ENCODE assay signal across 14 mouse cellular contexts in the genomic region with DNA sequence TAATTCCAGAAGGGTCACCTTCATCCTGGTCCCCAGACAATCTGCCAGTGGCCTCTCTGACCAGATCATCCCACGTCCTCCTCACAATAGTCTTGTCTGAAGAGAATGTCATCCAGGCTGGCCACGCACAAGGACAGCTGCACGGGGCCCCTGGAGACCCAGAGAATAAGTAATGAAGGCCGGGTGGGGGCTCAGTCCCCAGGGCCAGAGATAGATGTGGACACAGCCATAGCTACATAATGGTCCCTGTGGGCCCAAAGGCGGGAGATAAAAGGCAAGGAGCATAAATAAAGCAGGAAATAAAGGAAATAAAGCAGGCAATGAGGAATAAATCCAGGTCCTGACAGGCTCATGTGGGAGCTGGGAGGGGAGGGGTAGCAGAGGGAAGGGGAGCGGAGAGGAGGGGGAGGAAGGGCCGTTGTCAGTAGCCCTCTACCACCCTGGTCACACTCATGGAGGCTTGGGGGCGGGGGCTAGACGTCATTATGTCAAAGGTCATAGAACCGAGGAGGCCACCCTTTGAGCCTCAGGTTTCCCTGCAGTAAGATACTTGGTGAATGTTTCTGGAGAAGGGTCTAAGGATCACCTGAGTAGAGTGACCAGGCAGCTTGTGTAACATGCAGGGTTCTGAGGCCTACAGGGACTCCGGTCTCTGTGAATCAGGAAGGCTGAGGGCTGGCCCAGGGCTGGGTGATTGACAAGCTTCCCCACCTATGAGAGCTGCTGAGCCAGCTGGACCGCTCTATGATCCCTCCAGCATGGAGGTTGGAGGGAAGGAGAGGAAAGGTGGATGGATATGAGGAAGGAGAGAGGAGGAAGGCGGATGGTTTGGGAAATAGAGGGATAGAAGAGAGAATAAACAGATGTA.
DNase-seq lines count a peak whose midpoint lies in the region; ATAC-seq lines count a peak whose summit lies in the region.
"Had no signal": no experiment of that assay in that cellular context is flagged by ENCODE, and none has a peak within 500 bp of the region (broad histone marks: within the 10 kb centered on the region; RNA-seq: fewer than 3 reads in every experiment).

No protein-coding gene starts in this region.

- H3K27me3 ChIP-seq in kidney, embryonic 16.5 days (ENCODE audit: insufficient read depth, low read length), result no peaks in the 10 kb centered on the region
- no peaks in the 10 kb centered on the region; the same call in 1 of the 2 replicates for H3K27me3 ChIP-seq in neural tube, embryonic 13.5 days
- no peaks in the 10 kb centered on the region for H3K27me3 ChIP-seq in forebrain, embryonic 11.5 days (ENCODE audit: control insufficient read depth, insufficient read depth, low read length)

- peak; percentile 35 for ATAC-seq in kidney, embryonic 16.5 days (ENCODE audit: low FRiP score, low TSS enrichment)
- ATAC-seq in neural tube, embryonic 13.5 days (ENCODE audit: low read depth), result peak; percentile 49; the same call in 1 of the 2 replicates
- no peak for ATAC-seq in forebrain, embryonic 11.5 days (replicated peaks; ENCODE audit: low FRiP score)
- ATAC-seq in cerebellum, adult (ENCODE audit: insufficient number of reproducible peaks, low FRiP score, low TSS enrichment), result no peak

- H3K36me3 ChIP-seq in kidney, embryonic 16.5 days (ENCODE audit: insufficient read depth, low read length), result no peaks in the 10 kb centered on the region
- no peaks in the 10 kb centered on the region for H3K36me3 ChIP-seq in neural tube, embryonic 13.5 days
- no peaks in the 10 kb centered on the region for H3K36me3 ChIP-seq in forebrain, embryonic 11.5 days (ENCODE audit: control insufficient read depth, insufficient read depth, low read length)

- peaks cover 29% of the 10 kb centered on the region for H3K4me1 ChIP-seq in kidney, embryonic 16.5 days (ENCODE audit: insufficient read depth, low read length)
- peaks cover 44% of the 10 kb centered on the region for H3K4me1 ChIP-seq in neural tube, embryonic 13.5 days (replicated peaks)
- H3K4me1 ChIP-seq in forebrain, embryonic 11.5 days (replicated peaks; ENCODE audit: control insufficient read depth, insufficient read depth, low read length), result no peaks in the 10 kb centered on the region

- H3K9ac ChIP-seq in kidney, embryonic 16.5 days (replicated peaks; ENCODE audit: low read length), result no peak overlapping the region
- 0 out of 2 replicates have a peak overlapping the region, but pooled peaks have one; percentile 12 for H3K9ac ChIP-seq in neural tube, embryonic 13.5 days
- H3K9ac ChIP-seq in forebrain, embryonic 11.5 days (ENCODE audit: low read length), result no peak overlapping the region

- no peak overlapping the region for H3K4me2 ChIP-seq in kidney, embryonic 16.5 days (replicated peaks; ENCODE audit: low read depth, low read length)
- 0 out of 2 replicates have a peak overlapping the region, but pooled peaks have one; percentile 7 for H3K4me2 ChIP-seq in neural tube, embryonic 13.5 days
- H3K4me2 ChIP-seq in forebrain, embryonic 11.5 days (ENCODE audit: low read depth, low read length, severe bottlenecking), result no peak overlapping the region

- H3K9me3 ChIP-seq in kidney, embryonic 16.5 days (ENCODE audit: low read length), result no peaks in the 10 kb centered on the region
- no peaks in the 10 kb centered on the region for H3K9me3 ChIP-seq in neural tube, embryonic 13.5 days
- H3K9me3 ChIP-seq in forebrain, embryonic 11.5 days (ENCODE audit: control insufficient read depth, low read length), result no peaks in the 10 kb centered on the region

- WGBS in kidney, embryonic 16.5 days, result 30% methylated on average over 13 of the region's 13 CpGs
- whole genome bisulfite sequencing in neural tube, embryonic 13.5 days, result 26% methylated on average over 13 of the region's 13 CpGs
- 78% methylated on average over 13 of the region's 13 CpGs for WGBS in forebrain, embryonic 11.5 days

- DNase-seq in embryo, embryonic 10 days (ENCODE audit: low spot score), result peak; percentile 41
- no peak for DNase-seq in embryo, embryonic 9.5 days (ENCODE audit: extremely low spot score)
- DNase-seq in NIH3T3 (ENCODE audit: low read depth), result peak; percentile 34
- no peak for DNase-seq in forebrain, embryonic 11.5 days (ENCODE audit: low spot score)
- no peak for DNase-seq in T-cell, adult 2 months (ENCODE audit: low spot score)
- DNase-seq: adrenal gland, postnatal 14 days; B cell, adult 2 months; cerebellum, postnatal 36 days; heart, postnatal 10 days; lung, postnatal 10 days; thymus, adult 18-20 months had no signal

- no peak overlapping the region for H3K4me3 ChIP-seq in kidney, embryonic 16.5 days (ENCODE audit: low read length)
- H3K4me3 ChIP-seq in neural tube, embryonic 13.5 days, result no peak overlapping the region
- no peak overlapping the region for H3K4me3 ChIP-seq in forebrain, embryonic 11.5 days (ENCODE audit: low read depth, low read length)

- no peak overlapping the region for H3K27ac ChIP-seq in kidney, embryonic 16.5 days (ENCODE audit: low read length)
- peak overlapping the region; percentile 28; the same call in 1 of the 2 replicates for H3K27ac ChIP-seq in neural tube, embryonic 13.5 days (replicated peaks)
- H3K27ac ChIP-seq in forebrain, embryonic 11.5 days (ENCODE audit: low read depth, low read length), result no peak overlapping the region

Comparison
In these comparisons a context has a peak if more than half of its experiments do, and no peak if none do; other contexts are left out.
1. DNase-seq: peak in embryo, embryonic 10 days (single experiment) and NIH3T3 (single experiment); none in embryo, embryonic 9.5 days (single experiment), forebrain, embryonic 11.5 days (single experiment) and T-cell, adult 2 months (single experiment).
2. ATAC-seq: peak in kidney, embryonic 16.5 days (single experiment) and neural tube, embryonic 13.5 days (single experiment); none in forebrain, embryonic 11.5 days (single experiment) and cerebellum, adult (single experiment).